Mouse (Mus musculus) heart, embryonic 15.5 days (tissue): ENCODE data around the gene Plekhh2. TPM values are rescaled to one million over a fixed set of nuclear protein-coding genes. Genes with fewer than 3 reads are reported as not detected.
A peak's percentile ranks its signal among the peaks of the same experiment; 100 is the strongest.

Source experiments
- ATAC-seq: fragments of 200-750 bp; cut with Nextera tagmentation; replicated peaks from 2 replicates; pipeline ENCODE4 v1.8.0; 2017; ENCODE audit warnings: low read depth, moderate TSS enrichment; ENCODE audit not compliant: insufficient number of reproducible peaks, insufficient read depth, low FRiP score
- H3K27ac ChIP-seq: fragments of 300-500 bp; sonication (generic); 2 replicates; pipeline ENCODE4 v1.5.1; 2015; ENCODE audit warnings: mild to moderate bottlenecking, inconsistent platforms
- H3K27me3 ChIP-seq: fragments of 300-500 bp; sonication (generic); 2 replicates; pipeline ENCODE4 v1.6.1; 2015; ENCODE audit warnings: inconsistent platforms
- H3K36me3 ChIP-seq: fragments of 300-500 bp; sonication (generic); 2 replicates; pipeline ENCODE4 v1.6.1; 2015; ENCODE audit warnings: mild to moderate bottlenecking, inconsistent platforms
- H3K4me1 ChIP-seq: fragments of 300-500 bp; sonication (generic); replicated peaks from 2 replicates; pipeline ENCODE4 v1.6.1; 2015; ENCODE audit warnings: inconsistent platforms
- H3K4me2 ChIP-seq: fragments of 300-500 bp; sonication (generic); 2 replicates; pipeline ENCODE4 v1.6.1; 2015; ENCODE audit warnings: inconsistent platforms, mild to moderate bottlenecking, moderate library complexity
- H3K4me3 ChIP-seq: fragments of 300-500 bp; sonication (generic); 2 replicates; pipeline ENCODE4 v1.5.1; 2015; ENCODE audit warnings: mild to moderate bottlenecking, inconsistent platforms
- H3K9ac ChIP-seq: fragments of 300-500 bp; sonication (generic); 2 replicates; pipeline ENCODE4 v1.6.1; 2015; ENCODE audit warnings: mild to moderate bottlenecking, inconsistent platforms
- H3K9me3 ChIP-seq: fragments of 300-500 bp; sonication (generic); replicated peaks from 2 replicates; pipeline ENCODE4 v1.6.1; 2016; ENCODE audit warnings: inconsistent platforms
- WGBS: fragments of 180-500 bp; shearing (Covaris S2); methylation state at CpG from one replicate; pipeline ENCODE4 v1.1.7; 2015; ENCODE audit warnings: mixed read lengths; 5-methylcytosine and 5-hydroxymethylcytosine counted together
- polyA plus RNA-seq: library from polyadenylated mRNA; unstranded; fragments of >200 nt; fragmentation: Nextera tagmentation; extraction: Ambion mirVana; gene quantifications from 2 replicates; pipeline ENCODE4 v1.2.1, GENCODE M21; 2015

The Plekhh2 gene
- polyA plus RNA-seq, 1 experiment from 2014 or later = 1.8 TPM

GRCm38 (mm10) chr17:84615811-84616210, 104.1 kb downstream of the Plekhh2 start:
- H3K4me2 ChIP-seq = no peak overlapping the region
- ATAC-seq = no peak
- no peak overlapping the region for H3K9ac ChIP-seq
- H3K27ac ChIP-seq = no peak overlapping the region
- no peak overlapping the region for H3K4me3 ChIP-seq
- no peaks in the 10 kb centered on the region for H3K27me3 ChIP-seq
- whole genome bisulfite sequencing = 81% methylated on average over 11 of the region's 11 CpGs
- H3K4me1 ChIP-seq = no peaks in the 10 kb centered on the region
- 0 out of 2 replicates have a peak, but pooled peaks cover 5% of the 10 kb centered on the region for H3K36me3 ChIP-seq
- no peaks in the 10 kb centered on the region for H3K9me3 ChIP-seq

GRCm38 (mm10) chr17:84616526-84617074, 104.9 kb downstream of the Plekhh2 start:
- Histone ChIP-seq H3K4me1 (no peaks in the 10 kb centered on the region), H3K4me3 (no peak overlapping the region), H3K36me3 (0 out of 2 replicates have a peak, but pooled peaks cover 5% of the 10 kb centered on the region), H3K27me3 (no peaks in the 10 kb centered on the region), H3K9ac (no peak overlapping the region), H3K4me2 (no peak overlapping the region), H3K9me3 (no peaks in the 10 kb centered on the region), H3K27ac (no peak overlapping the region)
- WGBS = 79% methylated on average over 6 of the region's 6 CpGs
- no peak for ATAC-seq

- no peak for ATAC-seq
- Histone ChIP-seq H3K9me3 (no peaks in the 10 kb centered on the region), H3K4me2 (no peak overlapping the region), H3K27me3 (no peaks in the 10 kb centered on the region), H3K9ac (no peak overlapping the region), H3K36me3 (0 out of 2 replicates have a peak, but pooled peaks cover 5% of the 10 kb centered on the region), H3K4me1 (no peaks in the 10 kb centered on the region), H3K4me3 (no peak overlapping the region), H3K27ac (no peak overlapping the region)
- 84% methylated on average over 6 of the region's 6 CpGs for WGBS
Observed at GRCm38 (mm10) chr17:84617953-84618352, 106.3 kb downstream of the Plekhh2 start.

GRCm38 (mm10) chr17:84619112-84619511, 107.4 kb downstream of the Plekhh2 start:
- H3K27me3 ChIP-seq = no peaks in the 10 kb centered on the region
- H3K9me3 ChIP-seq = no peaks in the 10 kb centered on the region
- no peak overlapping the region for H3K9ac ChIP-seq
- no peak for ATAC-seq
- WGBS = 84% methylated on average over 7 of the region's 7 CpGs
- no peak overlapping the region for H3K4me2 ChIP-seq
- H3K4me3 ChIP-seq = no peak overlapping the region
- H3K36me3 ChIP-seq = no peaks in the 10 kb centered on the region
- H3K27ac ChIP-seq = no peak overlapping the region
- no peaks in the 10 kb centered on the region for H3K4me1 ChIP-seq

GRCm38 (mm10) chr17:84620076-84620475, 108.4 kb downstream of the Plekhh2 start:
- Histone ChIP-seq H3K4me3 (no peak overlapping the region), H3K27me3 (no peaks in the 10 kb centered on the region), H3K4me2 (no peak overlapping the region), H3K36me3 (no peaks in the 10 kb centered on the region), H3K27ac (no peak overlapping the region), H3K9ac (no peak overlapping the region), H3K4me1 (no peaks in the 10 kb centered on the region), H3K9me3 (no peaks in the 10 kb centered on the region)
- ATAC-seq = no peak
- WGBS = 64% methylated on average over 3 of the region's 3 CpGs

GRCm38 (mm10) chr17:84620610-84621009, 108.9 kb downstream of the Plekhh2 start:
- no peak overlapping the region for H3K9ac ChIP-seq
- H3K27me3 ChIP-seq = no peaks in the 10 kb centered on the region
- no peak overlapping the region for H3K4me2 ChIP-seq
- no peaks in the 10 kb centered on the region for H3K9me3 ChIP-seq
- 81% methylated on average over 6 of the region's 6 CpGs for WGBS
- no peaks in the 10 kb centered on the region for H3K36me3 ChIP-seq
- H3K4me1 ChIP-seq = no peaks in the 10 kb centered on the region
- H3K27ac ChIP-seq = no peak overlapping the region
- no peak for ATAC-seq
- H3K4me3 ChIP-seq = no peak overlapping the region

GRCm38 (mm10) chr17:84621209-84621608, 109.5 kb downstream of the Plekhh2 start:
- Histone ChIP-seq H3K4me1 (no peaks in the 10 kb centered on the region), H3K9me3 (no peaks in the 10 kb centered on the region), H3K36me3 (no peaks in the 10 kb centered on the region), H3K4me3 (no peak overlapping the region), H3K9ac (no peak overlapping the region), H3K4me2 (no peak overlapping the region), H3K27me3 (no peaks in the 10 kb centered on the region), H3K27ac (no peak overlapping the region)
- no peak for ATAC-seq
- WGBS = 76% methylated on average over 6 of the region's 6 CpGs

- H3K4me3 ChIP-seq = no peak overlapping the region
- H3K9ac ChIP-seq = no peak overlapping the region
- H3K9me3 ChIP-seq = no peaks in the 10 kb centered on the region
- 75% methylated on average over 4 of the region's 4 CpGs for WGBS
- no peak for ATAC-seq
- H3K36me3 ChIP-seq = no peaks in the 10 kb centered on the region
- peaks cover 4% of the 10 kb centered on the region for H3K4me1 ChIP-seq
- H3K27ac ChIP-seq = no peak overlapping the region
- H3K4me2 ChIP-seq = no peak overlapping the region
- no peaks in the 10 kb centered on the region for H3K27me3 ChIP-seq
Observed at GRCm38 (mm10) chr17:84622028-84622427, 110.3 kb downstream of the Plekhh2 start.

- H3K27me3 ChIP-seq = no peaks in the 10 kb centered on the region
- H3K36me3 ChIP-seq = no peaks in the 10 kb centered on the region
- no peak for ATAC-seq
- H3K4me2 ChIP-seq = no peak overlapping the region
- H3K9ac ChIP-seq = no peak overlapping the region
- no peaks in the 10 kb centered on the region for H3K9me3 ChIP-seq
- 58% methylated on average over 2 of the region's 2 CpGs for WGBS
- no peak overlapping the region for H3K4me3 ChIP-seq
- H3K4me1 ChIP-seq = peaks cover 4% of the 10 kb centered on the region
- H3K27ac ChIP-seq = no peak overlapping the region
Observed at GRCm38 (mm10) chr17:84622873-84623272, 111.2 kb downstream of the Plekhh2 start.

GRCm38 (mm10) chr17:84626276-84626856, 114.7 kb downstream of the Plekhh2 start, which contains the start of gene Dync2li1:
Gene Dync2li1 (plus strand): TSS chr17:84626496.
- Histone ChIP-seq H3K9me3 (no peaks in the 10 kb centered on the region), H3K9ac (peak within 1 kb of the TSS; percentile 59), H3K27me3 (no peaks in the 10 kb centered on the region), H3K4me2 (peak within 1 kb of the TSS; percentile 91), H3K36me3 (no peaks in the 10 kb centered on the region), H3K4me1 (peaks cover 4% of the 10 kb centered on the region), H3K27ac (no peak within 1 kb of the TSS; the same call in 1 of the 2 replicates), H3K4me3 (peak within 1 kb of the TSS; percentile 79)
- peak; percentile 96 for ATAC-seq
- WGBS = under 1% methylated on average over 25 of the region's 25 CpGs

- Histone ChIP-seq H3K4me1 (peaks cover 4% of the 10 kb centered on the region), H3K9ac (peak overlapping the region; percentile 59; the same call in 1 of the 2 replicates), H3K4me3 (peak overlapping the region; percentile 79), H3K27me3 (no peaks in the 10 kb centered on the region), H3K36me3 (no peaks in the 10 kb centered on the region), H3K27ac (no peak overlapping the region; the same call in 1 of the 2 replicates), H3K9me3 (no peaks in the 10 kb centered on the region), H3K4me2 (peak overlapping the region; percentile 91)
- WGBS = 31% methylated on average over 9 of the region's 9 CpGs
- ATAC-seq = no peak
Observed at GRCm38 (mm10) chr17:84626857-84627305, 115.2 kb downstream of the Plekhh2 start.

GRCm38 (mm10) chr17:84627721-84628120, 116.0 kb downstream of the Plekhh2 start:
- no peak for ATAC-seq
- WGBS = 84% methylated on average over 10 of the region's 10 CpGs

More at GRCm38 (mm10) chr17:84627721-84628120, 116.0 kb downstream of the Plekhh2 start:
- Histone ChIP-seq H3K27me3 (no peaks in the 10 kb centered on the region), H3K27ac (no peak overlapping the region), H3K4me2 (no peak overlapping the region), H3K36me3 (no peaks in the 10 kb centered on the region), H3K4me3 (no peak overlapping the region), H3K9ac (no peak overlapping the region), H3K9me3 (no peaks in the 10 kb centered on the region), H3K4me1 (peaks cover 4% of the 10 kb centered on the region)
